Mouse (Mus musculus): ENCODE measurements around the gene Anks1b.

Gene Anks1b

DNA sequence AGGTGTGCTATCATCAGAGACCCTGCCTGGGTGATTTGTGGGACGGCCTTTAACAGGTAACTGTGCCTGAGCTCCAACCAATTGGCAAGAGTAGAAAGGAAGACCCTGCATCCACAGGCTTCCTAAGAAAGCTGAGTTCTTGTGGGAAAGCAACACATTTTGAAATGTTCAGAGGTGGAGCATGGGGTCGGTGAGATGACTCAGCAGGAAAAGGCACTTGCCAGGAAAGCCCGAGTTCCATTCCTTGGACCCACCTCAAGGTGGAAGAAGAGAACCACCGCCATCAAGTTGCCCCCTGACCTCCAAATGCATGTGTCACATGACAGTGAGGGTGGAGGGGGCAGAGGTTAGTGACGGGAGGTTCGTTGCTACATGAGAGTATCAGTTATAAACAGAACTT lies 1101.2 kb downstream of the Anks1b start:
- no peak for DNase-seq

DNA sequence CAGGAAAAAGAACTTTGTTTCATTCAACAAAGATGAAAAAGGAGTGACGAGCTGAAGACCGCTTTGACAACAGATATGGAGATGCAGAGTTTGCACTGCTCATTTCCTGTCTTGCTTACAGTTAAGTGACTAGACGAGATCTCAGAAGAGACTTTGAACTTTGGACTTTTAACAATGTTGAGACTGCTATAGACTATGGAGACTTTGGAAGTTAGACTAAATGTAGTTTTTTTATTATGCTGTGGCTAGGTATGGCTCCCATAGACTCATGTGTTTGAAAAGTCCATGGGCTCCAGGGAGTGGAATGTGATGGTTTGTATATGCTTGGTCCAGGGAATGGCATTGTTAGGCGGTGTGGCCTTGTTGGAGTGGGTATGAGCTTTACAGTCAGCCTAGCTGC lies 1108.5 kb downstream of the Anks1b start:
- DNase-seq = no peak

DNA sequence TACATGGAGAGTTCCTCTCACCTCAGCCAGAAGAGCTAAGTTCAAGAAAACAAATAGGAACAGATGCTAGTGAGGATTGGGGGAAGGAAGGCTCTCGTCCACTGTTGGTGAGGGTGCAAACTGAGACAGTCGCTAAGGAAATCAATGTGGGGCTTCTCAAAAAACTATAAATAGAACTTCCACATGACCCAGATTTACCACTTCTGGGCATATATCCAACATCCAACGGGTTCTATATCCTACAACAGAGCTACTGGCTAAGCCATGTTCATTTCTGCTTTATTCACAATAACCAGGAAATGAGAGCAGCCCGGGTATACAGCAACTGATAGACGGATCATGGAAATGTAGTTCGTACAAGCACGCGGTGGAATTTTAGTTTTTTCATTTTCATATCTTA lies 1109.7 kb downstream of the Anks1b start:
- DNase-seq = no peak

GRCm38 (mm10) chr10:90990340-90990739 lies 1117.0 kb downstream of the Anks1b start:
- no peak for DNase-seq

- no peak for DNase-seq
Observed at GRCm38 (mm10) chr10:90992237-90992636, 1118.9 kb downstream of the Anks1b start.

DNA sequence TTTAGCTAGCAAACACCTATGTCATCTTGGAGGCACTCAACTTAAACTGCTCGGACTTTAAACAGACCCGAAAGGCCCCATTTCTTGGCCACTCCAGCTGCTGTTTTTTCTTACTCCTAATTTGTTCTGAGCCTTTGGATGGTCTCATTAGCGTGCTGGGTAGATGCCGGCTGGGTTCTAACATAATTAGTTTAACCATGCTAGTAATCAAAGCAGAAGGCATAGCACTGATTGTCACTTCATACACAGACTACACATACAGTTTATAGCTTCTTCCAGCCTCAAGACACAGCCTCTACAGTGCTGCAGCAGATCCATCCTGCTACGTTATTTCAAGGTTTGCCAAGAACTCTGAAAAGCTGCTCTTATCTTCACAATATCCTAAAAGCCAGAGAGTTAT lies 1120.6 kb downstream of the Anks1b start:
- no peak for DNase-seq

DNA sequence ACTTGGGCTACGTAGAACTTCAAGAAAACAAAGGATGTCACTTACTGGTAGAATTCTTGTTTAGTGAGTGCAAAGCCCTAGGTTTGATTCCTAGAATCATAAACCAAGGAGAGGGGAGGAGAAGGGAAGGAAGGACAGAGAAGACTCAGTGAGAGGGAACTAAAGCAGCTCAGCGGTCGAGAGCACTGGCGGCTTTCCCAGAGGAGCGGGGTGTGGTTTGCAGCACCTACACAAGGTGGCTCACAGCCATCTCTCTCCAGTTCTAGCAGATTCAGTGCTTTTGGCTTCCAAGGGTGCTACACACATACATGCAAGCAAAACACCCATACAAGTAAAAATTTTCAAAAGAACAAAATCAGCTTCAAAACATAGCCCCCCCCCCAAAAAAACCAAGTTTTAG lies 1126.6 kb downstream of the Anks1b start:
- DNase-seq = peak; percentile 12 to 39

DNA sequence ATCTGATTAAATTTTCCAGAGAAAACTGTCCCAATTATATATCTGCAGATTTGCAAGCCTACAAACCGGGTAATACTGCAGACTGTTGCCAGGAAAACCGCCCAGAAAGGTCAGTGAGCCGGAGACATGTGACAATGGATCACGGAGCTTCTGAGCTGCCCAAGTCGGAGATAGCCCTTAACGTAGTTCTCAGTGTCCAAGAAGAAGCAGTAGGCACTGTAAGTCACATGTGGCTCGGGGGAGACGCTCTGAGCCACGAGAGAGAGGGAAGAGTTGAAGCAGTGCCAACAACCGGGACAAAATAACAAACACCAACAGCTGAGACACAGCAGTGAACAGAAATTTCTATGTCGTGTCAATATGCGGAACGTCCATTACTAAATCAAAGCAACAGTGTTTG lies 1128.1 kb downstream of the Anks1b start:
- DNase-seq = no peak

- DNase-seq = no peak
Observed at GRCm38 (mm10) chr10:91005858-91006538, 1132.7 kb downstream of the Anks1b start.

Measured in kidney, adult 8-10 months (tissue).